In genomic region chr17:87100947-87101346, GRCm38 (mm10) we compare ENCODE assay signal across 23 mouse cellular contexts. TPM values are rescaled to one million over a fixed set of nuclear protein-coding genes. Genes with fewer than 3 reads are reported as not detected.
DNase-seq lines count a peak whose midpoint lies in the region; ATAC-seq and TF ChIP-seq lines count a peak whose summit lies in the region.
"Had no signal": no experiment of that assay in that cellular context is flagged by ENCODE, and none has a peak within 500 bp of the region (broad histone marks: within the 10 kb centered on the region; RNA-seq: fewer than 3 reads in every experiment).

No protein-coding gene starts in this region.

- TF ChIP-seq POLR2A in CH12.LX (IDR thresholded peaks at IDR 0.05; ENCODE audit: low read depth, low read length): no peak

- H3K27me3 ChIP-seq in forebrain, postnatal 0 days (ENCODE audit: insufficient read depth, low read length): no peaks in the 10 kb centered on the region
- H3K27me3 ChIP-seq in forebrain, embryonic 12.5 days: no peaks in the 10 kb centered on the region
- H3K27me3 ChIP-seq in CH12.LX (replicated peaks): no peaks in the 10 kb centered on the region
- H3K27me3 ChIP-seq: embryonic facial prominence, embryonic 13.5 days; embryonic facial prominence, embryonic 15.5 days; forebrain, embryonic 13.5 days; forebrain, embryonic 15.5 days had no signal

- no peak overlapping the region for H3K9ac ChIP-seq in forebrain, postnatal 0 days
- no peak overlapping the region for H3K9ac ChIP-seq in forebrain, embryonic 12.5 days
- no peak overlapping the region for H3K9ac ChIP-seq in CH12.LX (ENCODE audit: insufficient read depth, low read depth)
- H3K9ac ChIP-seq: embryonic facial prominence, embryonic 13.5 days; embryonic facial prominence, embryonic 15.5 days; forebrain, embryonic 13.5 days; forebrain, embryonic 15.5 days had no signal

- TF ChIP-seq RAD21 in CH12.LX (IDR thresholded peaks at IDR 0.05; ENCODE audit: low read depth, low read length): no peak

- H3K27ac ChIP-seq in forebrain, postnatal 0 days (ENCODE audit: low read depth, low read length): no peak overlapping the region
- no peak overlapping the region for H3K27ac ChIP-seq in forebrain, embryonic 12.5 days
- H3K27ac ChIP-seq in CH12.LX (ENCODE audit: insufficient read depth, low read depth): no peak overlapping the region
- H3K27ac ChIP-seq: embryonic facial prominence, embryonic 13.5 days; embryonic facial prominence, embryonic 15.5 days; forebrain, embryonic 10.5 days; forebrain, embryonic 13.5 days; forebrain, embryonic 15.5 days had no signal

- H3K4me2 ChIP-seq in forebrain, postnatal 0 days (ENCODE audit: low read depth): no peak overlapping the region
- no peak overlapping the region for H3K4me2 ChIP-seq in forebrain, embryonic 12.5 days
- no peak overlapping the region for H3K4me2 ChIP-seq in CH12.LX (ENCODE audit: insufficient read depth, low read depth, poor library complexity, severe bottlenecking)
- H3K4me2 ChIP-seq: embryonic facial prominence, embryonic 13.5 days; embryonic facial prominence, embryonic 15.5 days; forebrain, embryonic 13.5 days; forebrain, embryonic 15.5 days had no signal

- H3K79me2 ChIP-seq in CH12.LX (replicated peaks; ENCODE audit: control insufficient read depth, extremely low read depth, insufficient read depth, poor library complexity, severe bottlenecking): no peaks in the 10 kb centered on the region; the same call in 1 of the 2 replicates

- TF ChIP-seq CTCF in forebrain, postnatal 0 days (IDR thresholded peaks at IDR 0.05; ENCODE audit: low read depth): no peak
- no peak for TF ChIP-seq CTCF in CH12.LX (conservative IDR thresholded peaks at IDR 0.05 in 1 of 2, IDR thresholded peaks at IDR 0.05 in 1 of 2; ENCODE audit: low read depth in 2 of 2, low read length in 2 of 2)

- H3K4me1 ChIP-seq in forebrain, postnatal 0 days (ENCODE audit: insufficient read depth): 0 out of 2 replicates have a peak, but pooled peaks cover 3% of the 10 kb centered on the region
- peaks cover under 1% of the 10 kb centered on the region; the same call in 1 of the 2 replicates for H3K4me1 ChIP-seq in forebrain, embryonic 12.5 days
- peaks cover 10 to 19% of the 10 kb centered on the region in 2 experiments for H3K4me1 ChIP-seq in CH12.LX (ENCODE audit: control insufficient read depth in 1 of 2, insufficient read depth in 2 of 2)

- in situ Hi-C loops in CH12.LX (cut with MboI; ENCODE audit: low pct_ligation_motif_present, low pct_unique_long_range_greater_than_20kb, low sequenced_read_pairs): no loop called here

- no peaks in the 10 kb centered on the region for H3K36me3 ChIP-seq in forebrain, postnatal 0 days (ENCODE audit: insufficient read depth)
- H3K36me3 ChIP-seq in forebrain, embryonic 12.5 days (replicated peaks): no peaks in the 10 kb centered on the region
- H3K36me3 ChIP-seq in CH12.LX (replicated peaks in 1 of 2; ENCODE audit: control insufficient read depth in 1 of 2, insufficient read depth in 1 of 2, low read length in 1 of 2): no peaks in the 10 kb centered on the region
- H3K36me3 ChIP-seq: embryonic facial prominence, embryonic 13.5 days; embryonic facial prominence, embryonic 15.5 days; forebrain, embryonic 10.5 days; forebrain, embryonic 15.5 days had no signal

- 0 out of 2 replicates have a peak, but pooled peaks have one; percentile 25 for ATAC-seq in forebrain, postnatal 0 days
- no peak for ATAC-seq in forebrain, embryonic 12.5 days (ENCODE audit: low FRiP score)
- no peak for ATAC-seq in inflammation-experienced regulatory T-cells, adult 6 months
- ATAC-seq: CD4-positive, CD25-positive, alpha-beta regulatory T cell, adult 4 months; forebrain, embryonic 13.5 days; forebrain, embryonic 15.5 days had no signal

- 60% methylated on average over 4 of the region's 4 CpGs for WGBS in forebrain, postnatal 0 days
- 76% methylated on average over 4 of the region's 4 CpGs for WGBS in forebrain, embryonic 12.5 days

- H3K4me3 ChIP-seq in forebrain, postnatal 0 days (ENCODE audit: low read depth, low read length): no peak overlapping the region
- no peak overlapping the region for H3K4me3 ChIP-seq in forebrain, embryonic 12.5 days (replicated peaks)
- H3K4me3 ChIP-seq in CH12.LX (replicated peaks in 1 of 3; ENCODE audit: low read depth in 2 of 3, low read length in 2 of 3, poor library complexity in 1 of 3): no peak overlapping the region
- H3K4me3 ChIP-seq: embryonic facial prominence, embryonic 13.5 days; embryonic facial prominence, embryonic 15.5 days; erythroblast, embryonic 14.5 days; forebrain, embryonic 10.5 days; forebrain, embryonic 13.5 days; forebrain, embryonic 15.5 days had no signal

- DNase-seq in forebrain, postnatal 0 days: no peak
- no peak for DNase-seq in CH12.LX (ENCODE audit: extremely low read depth)
- DNase-seq in retina, postnatal 1 day: peak; percentile 80
- DNase-seq: adrenal gland, adult 2 months; adrenal gland, postnatal 10 days; adrenal gland, postnatal 25 days; B cell, adult 2 months; cerebellum, adult 11 months; cerebellum, adult 18-20 months; cerebellum, adult 8-10 months; cerebellum, adult 9-11 months; cerebellum, postnatal 14 days; cerebellum, postnatal 36 days; embryo, embryonic 11 days had no signal

- TF ChIP-seq EP300 in CH12.LX (IDR thresholded peaks at IDR 0.05; ENCODE audit: low read length): no peak

- dilution Hi-C loops in CH12.LX (cut with MboI; ENCODE audit: extremely low pct_ligation_motif_present, extremely low pct_unique_long_range_greater_than_20kb, low sequenced_read_pairs): no loop called here

- H3K9me3 ChIP-seq in forebrain, postnatal 0 days (ENCODE audit: low read length): no peaks in the 10 kb centered on the region
- no peaks in the 10 kb centered on the region for H3K9me3 ChIP-seq in forebrain, embryonic 12.5 days
- no peaks in the 10 kb centered on the region for H3K9me3 ChIP-seq in CH12.LX (replicated peaks; ENCODE audit: low read length)
- H3K9me3 ChIP-seq: embryonic facial prominence, embryonic 15.5 days; forebrain, embryonic 13.5 days; forebrain, embryonic 15.5 days had no signal

TF ChIP-seq in CH12.LX, 34 proteins besides CTCF, POLR2A, EP300 and RAD21:
- TF ChIP-seq ELF1 (IDR thresholded peaks at IDR 0.05; ENCODE audit: low read depth, low read length) (peak; percentile 27; the same call in 1 of the 2 replicates), JUND (conservative IDR thresholded peaks at IDR 0.05; ENCODE audit: low read depth, low read length) (no peak), ZNF384 (IDR thresholded peaks at IDR 0.05; ENCODE audit: low read depth, low read length) (peak; percentile 57; the same call in 1 of the 2 replicates)

RNA-seq across cellular contexts. Expression of gene Socs5, which starts 6.5 kb away (rescaled TPM):
- 17.0 and 20.2 TPM in 2 replicates for total RNA-seq in forebrain, postnatal 0 days (2014; rRNA removed)
- polyA plus RNA-seq in forebrain, postnatal 0 days (2015; fragmentation: Nextera tagmentation; extraction: Ambion mirVana): 9.0 and 11.8 TPM in 2 replicates
- polyA plus RNA-seq in forebrain, embryonic 12.5 days (2016; fragmentation: Nextera tagmentation; extraction: Ambion mirVana): 11.6 and 12.8 TPM in 2 replicates
- total RNA-seq in CH12.LX (2012; rRNA removed) (0.50 and 0.85 TPM in 2 replicates), CH12.LX (2014; rRNA removed) (0.52 and 0.55 TPM in 2 replicates)
- 0.80 and 0.86 TPM in 2 replicates for polyA plus RNA-seq in CH12.LX (2012; ENCODE audit: insufficient read length, low read depth)
- polyA plus RNA-seq in inflammation-experienced regulatory T-cells, adult 6 months (2017; shearing (Covaris generic)): 10 to 100 TPM in 1 of 3 experiments, 1 to 10 TPM in 2; 4.7 to 10.5 (median 8.6) TPM
